Mouse (Mus musculus): ENCODE measurements around the gene Snd1. TPM values are rescaled to one million over a fixed set of nuclear protein-coding genes. Genes with fewer than 3 reads are reported as not detected.

Snd1 gene
- total and polyA plus RNA-seq, 3 experiments = 83.7 to 377 (median 210) TPM

- no peak for DNase-seq (ENCODE audit: extremely low read depth)
- Histone ChIP-seq H3K27ac (ENCODE audit: insufficient read depth, low read depth) (peak overlapping the region; percentile 13), H3K9ac (ENCODE audit: insufficient read depth, low read depth) (no peak overlapping the region), H3K79me2 (replicated peaks; ENCODE audit: control insufficient read depth, extremely low read depth, insufficient read depth, poor library complexity, severe bottlenecking) (peaks cover 20% of the 10 kb centered on the region), H3K4me2 (ENCODE audit: insufficient read depth, low read depth, poor library complexity, severe bottlenecking) (peak overlapping the region; percentile 11; the same call in 1 of the 2 replicates), H3K36me3 (replicated peaks in 1 of 2; ENCODE audit: control insufficient read depth in 1 of 2, insufficient read depth in 1 of 2, low read length in 1 of 2) (peaks cover 22 to 81% of the 10 kb centered on the region in 2 experiments), H3K27me3 (replicated peaks) (no peaks in the 10 kb centered on the region), H3K4me3 (replicated peaks in 1 of 3; ENCODE audit: low read depth in 2 of 3, low read length in 2 of 3, poor library complexity in 1 of 3) (no peak overlapping the region), H3K4me1 (ENCODE audit: control insufficient read depth in 1 of 2, insufficient read depth in 2 of 2) (peaks cover 6 to 39% of the 10 kb centered on the region in 2 experiments; a peak in 3 of 4 replicates), H3K9me3 (replicated peaks; ENCODE audit: low read length) (no peaks in the 10 kb centered on the region)
- dilution Hi-C loops (cut with MboI; ENCODE audit: extremely low pct_ligation_motif_present, extremely low pct_unique_long_range_greater_than_20kb, low sequenced_read_pairs) = no loop called here
- in situ Hi-C loops (cut with MboI; ENCODE audit: low pct_ligation_motif_present, low pct_unique_long_range_greater_than_20kb, low sequenced_read_pairs) = no loop called here
- TF ChIP-seq ZKSCAN1 (IDR thresholded peaks at IDR 0.05; ENCODE audit: borderline replicate concordance, low read depth, low read length) (peak; percentile 51), CHD1 (IDR thresholded peaks at IDR 0.05; ENCODE audit: low read depth, low read length) (no peak)
Observed at GRCm38 (mm10) chr6:28622963-28623362, 148.0 kb downstream of the Snd1 start.

DNA sequence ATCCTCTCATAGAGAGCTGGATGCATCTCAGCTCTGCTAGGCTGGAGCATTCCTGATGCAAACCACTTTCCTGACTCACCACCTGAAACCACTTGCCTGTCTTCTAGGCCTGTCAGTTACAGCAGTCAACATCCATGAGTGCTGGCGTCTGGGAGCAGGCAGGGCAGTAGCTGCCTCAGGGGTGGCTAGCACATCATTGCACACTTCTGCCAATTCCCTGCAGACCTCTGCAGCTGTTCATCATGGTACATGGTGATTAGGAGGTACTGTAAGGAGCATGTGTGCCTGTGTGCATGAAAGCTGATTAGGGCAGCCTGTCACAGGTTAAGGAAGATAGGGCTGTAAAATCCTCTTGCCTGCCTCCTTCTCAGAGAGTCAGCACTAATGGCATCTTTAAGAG lies 153.5 kb downstream of the Snd1 start:
- peaks cover 25 to 81% of the 10 kb centered on the region in 2 experiments for H3K36me3 ChIP-seq (replicated peaks in 1 of 2; ENCODE audit: control insufficient read depth in 1 of 2, insufficient read depth in 1 of 2, low read length in 1 of 2)
- in situ Hi-C loops (cut with MboI; ENCODE audit: low pct_ligation_motif_present, low pct_unique_long_range_greater_than_20kb, low sequenced_read_pairs) = no loop called here
- H3K9ac ChIP-seq (ENCODE audit: insufficient read depth, low read depth) = no peak overlapping the region
- no peak overlapping the region for H3K4me3 ChIP-seq (replicated peaks in 1 of 3; ENCODE audit: low read depth in 2 of 3, low read length in 2 of 3, poor library complexity in 1 of 3)
- dilution Hi-C loops (cut with MboI; ENCODE audit: extremely low pct_ligation_motif_present, extremely low pct_unique_long_range_greater_than_20kb, low sequenced_read_pairs) = no loop called here
- peaks cover 4% of the 10 kb centered on the region; the same call in 1 of the 2 replicates for H3K79me2 ChIP-seq (replicated peaks; ENCODE audit: control insufficient read depth, extremely low read depth, insufficient read depth, poor library complexity, severe bottlenecking)
- H3K27ac ChIP-seq (ENCODE audit: insufficient read depth, low read depth) = no peak overlapping the region
- H3K4me2 ChIP-seq (ENCODE audit: insufficient read depth, low read depth, poor library complexity, severe bottlenecking) = no peak overlapping the region
- H3K27me3 ChIP-seq (replicated peaks) = no peaks in the 10 kb centered on the region
- no peaks in the 10 kb centered on the region for H3K9me3 ChIP-seq (replicated peaks; ENCODE audit: low read length)
- DNase-seq (ENCODE audit: extremely low read depth) = no peak
- no peak for TF ChIP-seq MEF2A (IDR thresholded peaks at IDR 0.05; ENCODE audit: borderline replicate concordance, low read depth, low read length)
- no peak for TF ChIP-seq RAD21 (IDR thresholded peaks at IDR 0.05; ENCODE audit: low read depth, low read length)
- no peak for TF ChIP-seq USF2 (conservative IDR thresholded peaks at IDR 0.05; ENCODE audit: low read depth, low read length)
- TF ChIP-seq USF1 (IDR thresholded peaks at IDR 0.05; ENCODE audit: low read depth, low read length) = no peak
- no peak for TF ChIP-seq POLR2A (IDR thresholded peaks at IDR 0.05; ENCODE audit: low read depth, low read length)
- no peak for TF ChIP-seq SMC3 (IDR thresholded peaks at IDR 0.05; ENCODE audit: low read depth, low read length)
- no peak for TF ChIP-seq E2F4 (IDR thresholded peaks at IDR 0.05; ENCODE audit: insufficient replicate concordance, low read depth, low read length)
- no peak for TF ChIP-seq CTCF (conservative IDR thresholded peaks at IDR 0.05 in 1 of 2, IDR thresholded peaks at IDR 0.05 in 1 of 2; ENCODE audit: low read depth in 2 of 2, low read length in 2 of 2)
- TF ChIP-seq PAX5 (IDR thresholded peaks at IDR 0.05; ENCODE audit: low read length) = no peak
- TF ChIP-seq JUN (IDR thresholded peaks at IDR 0.05; ENCODE audit: insufficient read depth, low read depth, low read length) = no peak
- TF ChIP-seq SIN3A (IDR thresholded peaks at IDR 0.05; ENCODE audit: low read length) = no peak
- no peak for TF ChIP-seq CHD2 (IDR thresholded peaks at IDR 0.05; ENCODE audit: low read length)
- TF ChIP-seq BHLHE40 (IDR thresholded peaks at IDR 0.05; ENCODE audit: low read depth, low read length) = no peak
- TF ChIP-seq TBP (conservative IDR thresholded peaks at IDR 0.05; ENCODE audit: low read depth, low read length) = no peak
- peaks cover 0 to 10% of the 10 kb centered on the region in 2 experiments; a peak in 2 of 4 replicates for H3K4me1 ChIP-seq (ENCODE audit: control insufficient read depth in 1 of 2, insufficient read depth in 2 of 2)
